Mouse (Mus musculus) hematopoietic multipotent progenitor cell, adult 10-12 weeks (in vitro differentiated cells): ENCODE measurements around the gene Tomm34. TPM values are rescaled to one million over a fixed set of nuclear protein-coding genes. Genes with fewer than 3 reads are reported as not detected.

Experiments
- polyA plus RNA-seq: library from polyadenylated mRNA; stranded (reverse); fragments of >175 nt; gene quantifications from 2 replicates; pipeline ENCODE4 v1.2.3, GENCODE M21; 2012; ENCODE audit warnings: low replicate concordance

The Tomm34 gene
- polyA plus RNA-seq: 69.3 and 140 TPM in 2 replicates

GRCm38 (mm10) chr2:164070765-164071436 lies at the start of gene Tomm34:
Gene Tomm34 (minus strand): TSS chr2:164071169.

DNA sequence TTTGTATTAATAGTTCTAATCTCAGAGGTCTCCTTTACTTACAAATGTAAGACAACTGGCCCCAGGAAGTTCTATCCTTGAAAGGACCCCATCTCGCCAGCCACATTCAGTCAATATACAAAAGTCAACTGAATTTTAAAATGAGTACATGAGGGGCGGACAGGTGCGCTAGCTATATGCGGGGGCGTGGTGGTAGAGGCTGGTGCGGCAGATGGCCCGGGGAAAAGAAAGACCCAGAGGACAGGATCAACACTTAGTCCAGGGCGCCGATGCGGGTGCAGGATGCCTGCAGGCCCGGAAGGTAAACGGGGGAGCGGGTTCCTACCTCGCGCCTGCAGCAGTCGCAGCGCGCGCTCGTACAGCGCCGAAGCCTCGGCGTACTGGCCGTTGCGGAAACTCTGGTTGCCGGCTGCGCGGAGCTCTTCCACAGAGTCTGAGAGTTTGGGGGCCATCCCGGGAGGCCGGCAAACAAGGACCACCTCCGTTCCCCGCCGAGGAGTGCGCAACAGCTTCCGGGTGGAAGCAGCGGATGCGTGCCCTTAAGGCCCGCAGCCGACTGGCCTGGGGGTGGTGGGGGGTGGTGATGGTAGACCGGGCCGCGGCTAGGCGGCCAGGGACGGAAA lies 716 bp downstream of the Tomm34 start, which contains the start of gene Stk4:
TSS of gene Stk4 (plus strand) at position 181 of the 623 bp plus-strand sequence.

GRCm38 (mm10) chr2:164025150-164025549 lies 45.8 kb downstream of the Tomm34 start, which contains the start of gene Pabpc1l:
Gene Pabpc1l (plus strand): TSS chr2:164025450.

Other genes with a start within 250 kb of the Tomm34 start
- not detected in 2 replicates for gene Kcnk15, start 217.5 kb downstream of the Tomm34 start, polyA plus RNA-seq
- gene Rims4, start 152.5 kb downstream of the Tomm34 start, polyA plus RNA-seq: 0.03 TPM in 1 of 2 replicates, not detected in the other
- 35.4 and 51.0 TPM in 2 replicates for gene Ywhab, start 76.2 kb downstream of the Tomm34 start, polyA plus RNA-seq
- 0.17 and 0.45 TPM in 2 replicates for gene Pabpc1l, start 45.7 kb downstream of the Tomm34 start, polyA plus RNA-seq
- 34.3 and 115 TPM in 2 replicates for gene Stk4, start 847 bp downstream of the Tomm34 start, polyA plus RNA-seq
- gene Kcns1, start 99.9 kb upstream of the Tomm34 start, polyA plus RNA-seq: 0.16 and 0.60 TPM in 2 replicates
- 0.08 TPM in 1 of 2 replicates, not detected in the other for gene Wfdc5, start 111.6 kb upstream of the Tomm34 start, polyA plus RNA-seq
- not detected in 2 replicates for gene Wfdc12, start 119.4 kb upstream of the Tomm34 start, polyA plus RNA-seq
- not detected in 2 replicates for gene Wfdc15a, start 129.0 kb upstream of the Tomm34 start, polyA plus RNA-seq
- not detected in 2 replicates for gene Wfdc15b, start 150.5 kb upstream of the Tomm34 start, polyA plus RNA-seq
- not detected in 2 replicates for gene Svs2, start 167.3 kb upstream of the Tomm34 start, polyA plus RNA-seq
- gene Svs3b, start 185.5 kb upstream of the Tomm34 start, polyA plus RNA-seq: not detected in 2 replicates
- not detected in 2 replicates for gene Svs4, start 207.3 kb upstream of the Tomm34 start, polyA plus RNA-seq
- gene Svs3a, start 218.1 kb upstream of the Tomm34 start, polyA plus RNA-seq: not detected in 2 replicates
- gene Svs6, start 245.6 kb upstream of the Tomm34 start, polyA plus RNA-seq: not detected in 2 replicates